Mouse (Mus musculus) embryonic facial prominence, embryonic 15.5 days (tissue): ENCODE measurements at regions not wholly inside any gene's neighbourhood (a gene's known extent, or its start where the extent isn't known, plus 50 kb on each side); places are given as distances from the start of the nearest gene placed in this dataset.

Experiments
- ATAC-seq: fragments of 200-750 bp; cut with Nextera tagmentation; 2 replicates; pipeline ENCODE4 v1.8.0; 2017; ENCODE audit warnings: low read depth, moderate TSS enrichment; ENCODE audit not compliant: insufficient number of reproducible peaks, low FRiP score, low TSS enrichment
- H3K27ac ChIP-seq: fragments of 300-500 bp; sonication (generic); replicated peaks from 2 replicates; pipeline ENCODE4 v1.5.1; 2015; ENCODE audit warnings: mild to moderate bottlenecking, inconsistent platforms
- H3K27me3 ChIP-seq: fragments of 300-500 bp; sonication (generic); 2 replicates; pipeline ENCODE4 v1.6.1; 2015; ENCODE audit warnings: inconsistent platforms
- H3K36me3 ChIP-seq: fragments of 300-500 bp; sonication (generic); 2 replicates; pipeline ENCODE4 v1.6.1; 2015; ENCODE audit warnings: mild to moderate bottlenecking, inconsistent platforms
- H3K4me1 ChIP-seq: fragments of 300-500 bp; sonication (generic); 2 replicates; pipeline ENCODE4 v1.6.1; 2015; ENCODE audit warnings: inconsistent platforms
- H3K4me2 ChIP-seq: fragments of 300-500 bp; sonication (generic); replicated peaks from 2 replicates; pipeline ENCODE4 v1.6.1; 2015; ENCODE audit warnings: mild to moderate bottlenecking, inconsistent platforms
- H3K4me3 ChIP-seq: fragments of 300-500 bp; sonication (generic); replicated peaks from 2 replicates; pipeline ENCODE4 v1.5.1; 2015; ENCODE audit warnings: mild to moderate bottlenecking, inconsistent platforms
- H3K9ac ChIP-seq: fragments of 300-500 bp; sonication (generic); 2 replicates; pipeline ENCODE4 v1.6.1; 2015; ENCODE audit warnings: inconsistent platforms
- H3K9me3 ChIP-seq: fragments of 300-500 bp; sonication (generic); replicated peaks from 2 replicates; pipeline ENCODE4 v1.6.1; 2016; ENCODE audit warnings: inconsistent platforms
- WGBS: fragments of 180-500 bp; shearing (Covaris S2); methylation state at CpG from one replicate; pipeline ENCODE4 v1.1.7; 2015; 5-methylcytosine and 5-hydroxymethylcytosine counted together

DNA sequence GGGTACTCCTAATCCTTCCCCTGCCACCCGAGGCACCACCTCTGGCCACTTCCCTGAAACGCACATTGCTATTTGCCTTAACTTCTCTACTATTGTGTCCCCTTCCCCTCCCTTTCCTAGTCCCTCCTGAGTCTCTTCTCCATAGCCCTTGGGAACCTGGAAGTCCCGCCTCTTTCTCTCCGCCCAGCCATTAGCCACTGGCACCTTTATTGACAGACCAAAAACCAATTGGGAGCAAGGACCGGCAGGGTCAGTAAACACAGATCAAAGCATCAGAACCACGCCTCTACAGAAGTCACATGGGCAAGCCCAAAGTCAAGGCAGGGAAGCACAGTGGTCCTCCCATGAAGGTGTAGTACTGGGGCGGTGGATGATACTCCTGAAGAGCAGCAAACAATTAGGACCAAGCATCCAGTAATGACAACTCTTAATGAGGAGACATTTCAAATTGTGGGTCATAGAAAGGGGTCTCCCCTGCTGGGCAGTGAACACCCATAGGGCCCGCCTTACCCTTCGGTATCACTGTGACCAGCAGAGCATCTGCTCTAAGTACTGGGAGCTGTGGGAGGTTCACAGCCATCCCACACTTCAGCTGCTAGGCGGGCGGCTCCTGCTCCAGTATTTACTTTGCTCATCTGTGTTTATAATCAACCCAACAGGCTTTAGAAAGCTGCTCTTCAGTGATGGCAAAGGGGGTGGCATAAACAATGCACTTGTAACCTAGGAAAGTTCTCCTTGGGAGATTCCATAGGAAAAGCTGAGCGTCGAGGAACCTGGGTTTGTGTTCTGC is 226.5 kb upstream of the Mphosph6 start:
- H3K4me3 ChIP-seq, result no peak overlapping the region
- no peaks in the 10 kb centered on the region for H3K4me1 ChIP-seq
- no peak overlapping the region for H3K27ac ChIP-seq
- H3K27me3 ChIP-seq, result no peaks in the 10 kb centered on the region
- H3K9me3 ChIP-seq, result no peaks in the 10 kb centered on the region
- H3K36me3 ChIP-seq, result no peaks in the 10 kb centered on the region
- 87% methylated on average over 13 of the region's 13 CpGs for WGBS
- H3K9ac ChIP-seq, result no peak overlapping the region
- H3K4me2 ChIP-seq, result no peak overlapping the region
- ATAC-seq, result no peak

DNA sequence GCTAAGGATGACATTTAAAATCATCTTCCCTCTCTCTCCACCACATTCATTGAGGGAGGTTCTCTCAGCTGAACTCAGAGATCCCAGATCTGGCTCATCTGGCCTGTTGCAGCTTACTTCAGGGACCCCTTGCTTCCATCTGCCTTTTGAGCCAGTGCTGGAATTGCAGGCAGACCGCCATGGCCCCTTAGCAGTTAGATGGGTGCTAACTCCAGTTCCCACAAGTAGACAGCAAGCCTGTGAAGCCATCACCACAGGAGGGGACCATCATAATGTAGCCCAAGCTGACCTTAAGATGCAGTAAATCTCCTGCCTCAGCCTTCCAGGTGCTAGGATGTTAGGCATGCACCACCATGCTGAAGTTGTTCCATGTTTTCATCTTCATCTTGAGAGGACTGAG is 221.7 kb upstream of the Mphosph6 start:
- no peaks in the 10 kb centered on the region for H3K36me3 ChIP-seq
- 97% methylated on average over 1 of the region's 1 CpGs for WGBS
- no peak overlapping the region for H3K4me2 ChIP-seq
- H3K4me1 ChIP-seq, result no peaks in the 10 kb centered on the region
- no peak overlapping the region for H3K9ac ChIP-seq
- no peak overlapping the region for H3K4me3 ChIP-seq
- no peak for ATAC-seq
- H3K27ac ChIP-seq, result no peak overlapping the region
- no peaks in the 10 kb centered on the region for H3K27me3 ChIP-seq
- no peaks in the 10 kb centered on the region for H3K9me3 ChIP-seq

DNA sequence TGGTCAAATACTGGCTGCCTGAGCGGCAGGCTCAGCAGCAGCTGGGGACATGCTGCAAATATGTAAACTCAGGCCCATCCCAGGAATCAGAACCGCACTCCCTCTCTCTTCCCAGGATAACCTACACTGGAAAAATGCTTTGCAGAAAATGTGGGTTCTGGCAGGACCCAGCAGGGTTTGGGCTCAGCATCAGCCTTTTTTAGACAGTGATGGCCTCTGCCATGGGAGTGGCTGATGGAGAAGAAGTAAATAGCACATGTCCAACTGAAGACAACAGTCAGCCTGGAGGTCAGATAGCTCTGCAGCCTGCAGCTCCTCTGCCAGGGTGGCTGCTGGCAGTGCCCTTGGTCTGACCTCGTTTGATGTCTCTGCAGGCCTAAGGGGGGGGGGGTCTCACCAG is 220.2 kb upstream of the Mphosph6 start:
- Histone ChIP-seq H3K4me3 (no peak overlapping the region), H3K27ac (no peak overlapping the region), H3K4me1 (peaks cover 9% of the 10 kb centered on the region; the same call in 1 of the 2 replicates), H3K4me2 (no peak overlapping the region), H3K9me3 (no peaks in the 10 kb centered on the region), H3K9ac (no peak overlapping the region), H3K36me3 (no peaks in the 10 kb centered on the region), H3K27me3 (no peaks in the 10 kb centered on the region)
- no peak for ATAC-seq
- 60% methylated on average over 3 of the region's 3 CpGs for WGBS

DNA sequence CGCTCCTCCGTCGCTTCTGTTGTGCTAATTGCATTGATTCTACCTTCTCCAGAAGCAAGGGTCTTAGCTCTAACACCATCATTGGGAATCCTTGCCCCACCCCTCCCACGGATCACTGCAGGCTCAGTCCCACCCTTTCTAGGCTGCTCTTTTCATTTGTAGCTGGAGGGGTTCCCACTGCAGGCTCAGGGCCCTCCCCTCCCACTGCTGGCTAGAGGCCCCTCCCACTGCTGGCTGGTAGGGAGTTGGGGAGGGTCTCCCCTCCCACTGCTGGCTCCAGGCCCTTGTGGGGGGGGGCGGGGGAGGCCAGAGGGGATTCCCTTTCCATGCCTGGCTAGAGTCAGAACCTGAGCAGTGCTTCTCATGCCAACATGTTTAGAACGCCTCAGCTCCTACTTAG is 215.5 kb upstream of the Mphosph6 start:
- Histone ChIP-seq H3K9me3 (no peaks in the 10 kb centered on the region), H3K27me3 (no peaks in the 10 kb centered on the region), H3K27ac (no peak overlapping the region), H3K9ac (no peak overlapping the region), H3K4me2 (no peak overlapping the region), H3K4me1 (peaks cover 9% of the 10 kb centered on the region; the same call in 1 of the 2 replicates), H3K36me3 (no peaks in the 10 kb centered on the region), H3K4me3 (no peak overlapping the region)
- ATAC-seq, result peak; percentile 39
- WGBS, result 28% methylated on average over 6 of the region's 6 CpGs

DNA sequence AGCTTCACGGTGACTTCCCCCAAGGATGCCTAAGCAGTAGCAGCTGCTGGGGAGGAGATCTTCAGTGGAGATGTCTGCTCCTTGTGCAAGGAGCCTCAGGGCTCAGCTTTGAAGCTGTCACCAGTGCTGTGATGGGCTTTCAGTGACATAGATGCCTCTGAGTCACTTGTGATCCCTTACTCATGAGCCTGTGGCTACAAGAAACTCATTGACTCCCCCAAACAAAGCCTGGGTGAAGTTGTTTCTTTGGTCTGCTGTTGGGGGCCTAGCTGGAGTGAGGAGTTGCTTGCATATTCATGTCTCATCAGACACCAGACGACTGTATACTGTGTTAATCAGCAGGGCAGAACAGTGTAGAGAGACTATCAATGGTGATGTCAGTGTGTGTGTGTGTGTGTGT is 203.4 kb upstream of the Mphosph6 start:
- 21% methylated on average over 2 of the region's 2 CpGs for WGBS
- H3K9me3 ChIP-seq, result no peaks in the 10 kb centered on the region
- 0 out of 2 replicates have a peak, but pooled peaks cover 4% of the 10 kb centered on the region for H3K4me1 ChIP-seq
- H3K27me3 ChIP-seq, result 0 out of 2 replicates have a peak, but pooled peaks cover 3% of the 10 kb centered on the region
- H3K9ac ChIP-seq, result no peak overlapping the region
- H3K27ac ChIP-seq, result no peak overlapping the region
- no peak overlapping the region for H3K4me3 ChIP-seq
- H3K4me2 ChIP-seq, result no peak overlapping the region
- H3K36me3 ChIP-seq, result no peaks in the 10 kb centered on the region
- no peak for ATAC-seq

DNA sequence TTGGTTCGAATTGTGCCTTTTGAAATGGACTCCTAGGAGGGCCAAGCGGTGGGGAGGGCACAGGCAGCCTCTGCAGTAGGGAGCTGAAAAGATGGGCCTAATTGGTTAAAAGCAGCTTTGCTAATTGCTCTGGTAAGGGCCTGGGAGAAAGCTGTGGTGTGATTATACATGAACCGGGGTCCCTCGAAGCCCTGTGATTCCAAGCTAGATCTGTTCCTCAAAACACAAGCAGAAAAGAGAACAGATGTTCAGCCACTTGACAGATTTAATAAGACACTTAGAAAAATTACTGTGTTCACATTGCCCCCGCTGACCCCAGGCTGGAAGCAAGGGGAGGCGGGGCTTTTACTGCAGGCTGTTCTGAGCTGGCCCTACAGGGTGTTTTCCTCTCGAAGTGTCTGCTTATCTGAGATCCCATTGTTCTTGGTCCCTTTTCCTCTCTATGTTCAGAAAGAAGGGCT is 202.7 kb upstream of the Mphosph6 start:
- ATAC-seq, result no peak

DNA sequence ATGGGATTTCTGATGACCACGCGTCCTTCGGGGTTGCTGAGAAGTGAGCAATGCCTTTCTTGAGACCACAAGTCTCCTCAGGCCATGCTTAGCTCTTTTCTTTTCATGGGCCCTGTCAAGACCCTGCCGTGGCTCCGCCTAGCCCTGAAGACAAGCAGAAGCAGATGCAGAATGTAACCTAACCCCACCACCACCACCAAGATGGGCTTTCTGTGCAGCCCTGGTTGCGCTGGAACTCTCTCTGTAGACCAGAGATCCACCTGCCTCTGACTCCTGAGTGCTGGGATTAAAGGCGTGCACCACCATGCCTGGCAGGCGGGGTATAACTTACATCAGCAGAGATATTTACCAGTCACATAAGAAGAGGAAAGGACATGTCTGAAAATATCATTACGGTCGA is 199.4 kb upstream of the Mphosph6 start:
- ATAC-seq, result no peak
- no peak overlapping the region for H3K9ac ChIP-seq
- no peaks in the 10 kb centered on the region for H3K9me3 ChIP-seq
- 61% methylated on average over 10 of the region's 10 CpGs for WGBS
- 0 out of 2 replicates have a peak, but pooled peaks cover 4% of the 10 kb centered on the region for H3K4me1 ChIP-seq
- H3K4me2 ChIP-seq, result no peak overlapping the region
- H3K27me3 ChIP-seq, result 0 out of 2 replicates have a peak, but pooled peaks cover 3% of the 10 kb centered on the region
- no peak overlapping the region for H3K27ac ChIP-seq
- H3K36me3 ChIP-seq, result no peaks in the 10 kb centered on the region
- H3K4me3 ChIP-seq, result no peak overlapping the region

More for the DNA sequence above, 202.7 kb upstream of the Mphosph6 start:
- no peak overlapping the region for H3K9ac ChIP-seq
- 0 out of 2 replicates have a peak, but pooled peaks cover 3% of the 10 kb centered on the region for H3K27me3 ChIP-seq
- no peaks in the 10 kb centered on the region for H3K9me3 ChIP-seq
- no peak overlapping the region for H3K4me3 ChIP-seq
- H3K27ac ChIP-seq, result no peak overlapping the region
- H3K4me2 ChIP-seq, result no peak overlapping the region
- H3K4me1 ChIP-seq, result 0 out of 2 replicates have a peak, but pooled peaks cover 4% of the 10 kb centered on the region
- 30% methylated on average over 7 of the region's 7 CpGs for WGBS
- H3K36me3 ChIP-seq, result no peaks in the 10 kb centered on the region

DNA sequence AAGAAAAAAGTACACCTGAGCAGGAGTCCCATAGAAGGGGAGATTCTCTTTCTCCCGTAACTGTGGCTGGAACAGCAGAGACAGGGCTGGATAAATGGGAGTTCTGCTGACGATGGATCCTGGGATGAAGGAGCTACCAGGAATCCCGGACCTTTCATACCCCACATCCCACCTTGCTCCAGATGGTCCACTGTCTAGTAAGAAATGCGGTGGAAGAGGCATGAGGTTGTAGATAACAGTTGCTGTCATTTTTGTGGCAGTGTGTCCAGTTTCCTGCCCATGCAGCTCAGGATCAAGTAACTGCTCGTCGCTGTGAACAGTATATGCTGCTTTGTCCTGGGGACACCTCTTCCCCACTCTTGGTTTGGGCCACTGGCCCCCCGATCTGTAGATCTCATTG is 190.1 kb upstream of the Mphosph6 start:
- Histone ChIP-seq H3K27me3 (no peaks in the 10 kb centered on the region), H3K36me3 (no peaks in the 10 kb centered on the region), H3K4me1 (no peaks in the 10 kb centered on the region), H3K9ac (no peak overlapping the region), H3K4me2 (no peak overlapping the region), H3K4me3 (no peak overlapping the region), H3K27ac (no peak overlapping the region), H3K9me3 (0 out of 2 replicates have a peak, but pooled peaks cover under 1% of the 10 kb centered on the region)
- no peak for ATAC-seq
- WGBS, result 88% methylated on average over 7 of the region's 7 CpGs

DNA sequence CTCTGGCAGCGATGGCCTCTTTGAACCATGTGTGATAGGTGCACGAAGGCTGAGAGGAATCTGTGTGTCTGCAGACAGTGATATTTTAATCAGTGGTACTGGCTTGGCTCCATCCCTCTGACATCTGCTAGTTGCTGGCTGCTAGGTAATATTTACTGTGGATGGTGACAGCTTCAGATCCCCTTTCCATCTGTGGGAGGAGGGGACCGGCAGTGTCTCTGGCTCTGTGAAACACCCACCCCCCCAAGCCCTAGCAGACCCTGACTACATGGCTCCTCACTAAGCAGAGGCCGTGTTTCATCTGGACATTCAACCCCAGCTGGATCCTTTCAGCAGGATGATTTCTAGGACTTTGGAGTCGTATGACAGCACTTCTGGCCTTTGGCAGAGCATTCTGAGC is 187.0 kb upstream of the Mphosph6 start:
- Histone ChIP-seq H3K9ac (no peak overlapping the region), H3K4me1 (no peaks in the 10 kb centered on the region), H3K27me3 (no peaks in the 10 kb centered on the region), H3K4me3 (no peak overlapping the region), H3K27ac (no peak overlapping the region), H3K36me3 (no peaks in the 10 kb centered on the region), H3K4me2 (no peak overlapping the region), H3K9me3 (peaks cover 5% of the 10 kb centered on the region; the same call in 1 of the 2 replicates)
- WGBS, result 47% methylated on average over 5 of the region's 5 CpGs
- ATAC-seq, result no peak

DNA sequence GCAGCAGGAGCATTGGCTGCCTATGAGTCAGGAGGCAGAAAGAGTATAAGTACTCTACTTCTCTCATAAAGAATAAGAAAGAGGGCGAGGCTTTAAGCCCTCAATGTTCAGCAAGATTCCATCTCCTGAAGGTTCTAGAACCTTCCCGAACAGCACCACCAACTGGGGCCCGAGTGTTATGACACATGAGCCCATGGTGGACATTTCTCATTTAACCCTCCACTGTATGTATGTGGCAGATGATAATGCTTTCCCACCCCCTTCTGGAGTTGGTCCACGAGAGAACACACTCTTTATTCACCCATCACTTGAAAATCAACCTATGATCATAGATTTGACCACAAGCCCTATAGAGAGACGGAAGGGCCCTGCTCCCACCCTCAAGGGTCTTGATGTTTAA is 166.6 kb upstream of the Mphosph6 start:
- WGBS, result 89% methylated on average over 5 of the region's 5 CpGs
- Histone ChIP-seq H3K27ac (no peak overlapping the region), H3K4me2 (no peak overlapping the region), H3K9me3 (no peaks in the 10 kb centered on the region), H3K9ac (no peak overlapping the region), H3K4me3 (no peak overlapping the region), H3K36me3 (no peaks in the 10 kb centered on the region), H3K4me1 (no peaks in the 10 kb centered on the region), H3K27me3 (no peaks in the 10 kb centered on the region)
- no peak for ATAC-seq

DNA sequence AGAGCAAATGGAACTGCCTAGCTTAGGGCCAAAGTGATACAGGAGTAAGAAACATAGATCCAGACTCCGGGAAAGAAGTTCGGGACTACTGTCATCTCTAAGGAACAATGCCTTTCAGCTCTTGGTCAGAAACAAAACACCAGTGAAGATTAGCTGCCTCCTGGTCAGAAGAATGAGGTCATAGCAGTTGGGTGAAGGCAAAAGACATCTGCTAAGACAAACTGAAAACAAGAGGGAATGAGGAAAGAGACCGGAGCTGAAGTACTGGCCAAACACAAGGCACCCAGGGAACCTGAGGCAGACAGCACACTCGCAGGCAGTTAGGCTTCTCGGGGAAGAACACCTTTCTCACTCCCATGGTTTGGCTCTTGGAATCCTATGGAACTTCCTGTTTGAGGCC is 164.8 kb upstream of the Mphosph6 start:
- no peak overlapping the region for H3K4me2 ChIP-seq
- 87% methylated on average over 5 of the region's 5 CpGs for WGBS
- H3K9me3 ChIP-seq, result no peaks in the 10 kb centered on the region
- no peak overlapping the region for H3K4me3 ChIP-seq
- no peak overlapping the region for H3K27ac ChIP-seq
- no peak overlapping the region for H3K9ac ChIP-seq
- H3K4me1 ChIP-seq, result no peaks in the 10 kb centered on the region
- no peak for ATAC-seq
- no peaks in the 10 kb centered on the region for H3K36me3 ChIP-seq
- no peaks in the 10 kb centered on the region for H3K27me3 ChIP-seq

DNA sequence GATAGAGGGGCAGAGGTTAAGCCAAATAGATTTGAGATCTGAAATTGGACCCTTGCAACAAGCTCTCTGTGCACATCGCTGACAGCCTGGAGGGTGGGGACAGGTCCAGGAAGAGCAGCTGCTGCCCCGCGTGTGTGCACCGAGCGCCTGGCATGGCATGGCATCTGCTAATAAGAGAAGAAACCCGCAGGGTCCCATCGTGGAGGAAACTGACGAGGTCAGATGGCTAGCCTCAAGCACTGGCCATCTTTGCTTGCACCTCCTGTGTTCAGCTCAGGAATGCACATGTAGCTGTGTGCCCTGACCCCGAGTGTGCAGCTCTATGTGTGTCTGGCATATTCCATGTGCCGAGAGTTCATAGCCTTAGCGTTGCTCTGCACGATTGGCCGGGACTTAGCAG is 161.7 kb upstream of the Mphosph6 start:
- H3K4me1 ChIP-seq, result no peaks in the 10 kb centered on the region
- no peak overlapping the region for H3K4me3 ChIP-seq
- H3K36me3 ChIP-seq, result no peaks in the 10 kb centered on the region
- H3K4me2 ChIP-seq, result no peak overlapping the region
- no peak for ATAC-seq
- no peaks in the 10 kb centered on the region for H3K9me3 ChIP-seq
- H3K9ac ChIP-seq, result no peak overlapping the region
- H3K27ac ChIP-seq, result no peak overlapping the region
- WGBS, result 76% methylated on average over 13 of the region's 13 CpGs
- H3K27me3 ChIP-seq, result no peaks in the 10 kb centered on the region
